Mouse (Mus musculus): ENCODE measurements around the gene Slc25a36. TPM values are rescaled to one million over a fixed set of nuclear protein-coding genes. Genes with fewer than 3 reads are reported as not detected.
A peak's percentile ranks its signal among the peaks of the same experiment; 100 is the strongest.

Slc25a36 gene
- total and polyA plus RNA-seq, 3 experiments: 6.9 to 425 (median 143) TPM

DNA sequence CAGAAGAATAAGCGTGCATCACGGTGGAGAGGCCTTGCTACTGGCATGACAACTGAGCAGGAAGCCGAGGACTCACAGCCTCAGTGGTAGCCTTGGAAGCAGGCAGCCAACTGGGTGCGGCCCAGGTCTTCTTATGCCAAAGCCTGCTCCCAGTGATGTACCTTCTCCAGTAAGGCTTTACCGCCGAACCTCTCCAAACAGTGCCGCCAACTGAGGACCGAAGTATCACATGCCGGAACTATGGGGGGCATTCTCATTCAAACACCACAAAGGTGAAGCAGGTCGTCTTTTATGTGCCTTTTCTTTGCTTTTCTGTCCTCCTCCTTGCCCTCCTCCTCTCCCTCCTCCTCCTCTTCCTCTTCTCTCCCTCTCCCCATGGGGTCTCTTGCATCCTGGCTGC lies 3.3 kb upstream of the Slc25a36 start:
- Histone ChIP-seq H3K36me3 (replicated peaks) (no peaks in the 10 kb centered on the region), H3K27me3 (ENCODE audit: insufficient read depth, low read length) (peaks cover 6% of the 10 kb centered on the region; the same call in 1 of the 2 replicates), H3K9me3 (replicated peaks) (no peaks in the 10 kb centered on the region), H3K4me1 (ENCODE audit: insufficient read depth, low read depth, low read length) (peaks cover 27% of the 10 kb centered on the region), H3K4me3 (ENCODE audit: low read depth, low read length) (no peak overlapping the region)
- TF ChIP-seq TAL1 (conservative IDR thresholded peaks at IDR 0.05; ENCODE audit: low read depth, low read length): no peak
- TF ChIP-seq POLR2AphosphoS5 (IDR thresholded peaks at IDR 0.05; ENCODE audit: insufficient replicate concordance, low read depth, low read length): no peak
- no peak for TF ChIP-seq CTCF (IDR thresholded peaks at IDR 0.05; ENCODE audit: low read depth, low read length)
- TF ChIP-seq GATA2 (IDR thresholded peaks at IDR 0.05; ENCODE audit: borderline replicate concordance, low read depth, low read length): no peak
- no peak for TF ChIP-seq GATA1 (IDR thresholded peaks at IDR 0.05; ENCODE audit: borderline replicate concordance, low read length)
- DNase-seq (ENCODE audit: low spot score) (no peak), ATAC-seq (ENCODE audit: extremely low read depth, insufficient number of reproducible peaks, low FRiP score, poor library complexity, severe bottlenecking) (no peak)

DNA sequence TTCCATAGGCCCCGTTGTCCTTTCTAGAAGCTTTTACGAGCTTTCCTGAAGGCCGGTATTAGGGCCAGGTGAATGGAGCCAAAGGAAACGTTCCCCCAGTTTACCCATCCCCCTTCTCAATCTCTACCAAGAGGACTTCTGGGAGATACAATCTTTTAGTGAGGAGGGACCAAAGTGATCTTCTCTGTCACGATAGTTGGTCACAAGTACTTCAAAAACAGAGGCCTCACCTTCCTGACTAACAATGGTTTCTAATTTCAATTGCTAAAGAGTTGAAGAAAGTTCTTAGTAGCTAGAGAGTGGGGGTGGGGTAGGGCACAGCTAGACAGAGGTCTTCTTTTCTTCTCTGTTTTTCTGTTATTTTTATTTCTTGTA lies 2.6 kb upstream of the Slc25a36 start:
- no peaks in the 10 kb centered on the region for H3K9me3 ChIP-seq (replicated peaks)
- H3K27me3 ChIP-seq (ENCODE audit: insufficient read depth, low read length): peaks cover 6% of the 10 kb centered on the region; the same call in 1 of the 2 replicates
- DNase-seq (ENCODE audit: low spot score): no peak
- no peak for ATAC-seq (ENCODE audit: extremely low read depth, insufficient number of reproducible peaks, low FRiP score, poor library complexity, severe bottlenecking)
- peaks cover 33% of the 10 kb centered on the region for H3K4me1 ChIP-seq (ENCODE audit: insufficient read depth, low read depth, low read length)
- TF ChIP-seq CTCF (IDR thresholded peaks at IDR 0.05; ENCODE audit: low read depth, low read length): no peak
- no peak for TF ChIP-seq POLR2AphosphoS5 (IDR thresholded peaks at IDR 0.05; ENCODE audit: insufficient replicate concordance, low read depth, low read length)
- no peak for TF ChIP-seq TAL1 (conservative IDR thresholded peaks at IDR 0.05; ENCODE audit: low read depth, low read length)
- TF ChIP-seq GATA2 (IDR thresholded peaks at IDR 0.05; ENCODE audit: borderline replicate concordance, low read depth, low read length): no peak
- no peak for TF ChIP-seq GATA1 (IDR thresholded peaks at IDR 0.05; ENCODE audit: borderline replicate concordance, low read length)
- no peak overlapping the region for H3K4me3 ChIP-seq (ENCODE audit: low read depth, low read length)
- peaks cover 3% of the 10 kb centered on the region for H3K36me3 ChIP-seq (replicated peaks)

DNA sequence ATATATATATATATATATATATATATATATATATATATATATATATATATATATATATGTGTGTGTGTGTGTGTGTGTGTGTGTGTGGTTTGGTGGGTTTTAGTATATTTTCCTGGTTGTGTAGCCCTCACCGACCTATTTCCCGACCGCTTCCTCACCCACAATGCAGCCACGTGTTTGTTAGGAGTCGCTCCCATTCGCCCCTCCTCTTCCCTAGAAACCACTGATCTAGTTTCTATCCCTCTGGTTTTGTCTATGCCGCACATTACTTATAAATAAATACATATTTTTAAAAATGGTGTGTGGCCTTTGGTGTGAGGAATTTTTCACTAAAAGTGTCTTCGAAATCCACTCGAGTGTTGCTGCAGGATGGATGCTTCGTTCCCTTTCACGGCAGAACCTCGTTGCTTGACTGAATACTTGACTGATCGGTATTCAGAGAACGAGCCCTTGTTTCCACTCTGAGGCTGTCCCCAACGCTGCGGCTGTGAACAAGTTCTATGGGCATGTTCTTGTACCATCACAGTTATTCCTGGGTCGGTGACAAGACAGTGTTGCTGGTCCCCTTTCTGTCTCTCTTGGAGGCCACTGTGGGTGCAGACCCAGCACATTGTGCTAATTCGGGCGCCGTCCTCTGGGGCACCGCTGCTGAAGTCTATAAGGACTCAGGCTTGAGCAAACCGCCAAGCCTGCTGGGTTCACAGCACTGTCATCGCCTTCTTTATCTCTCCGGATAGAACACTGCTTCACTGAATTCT lies 2.0 kb upstream of the Slc25a36 start:
- no peak for TF ChIP-seq GATA2 (IDR thresholded peaks at IDR 0.05; ENCODE audit: borderline replicate concordance, low read depth, low read length)
- no peak for TF ChIP-seq CTCF (IDR thresholded peaks at IDR 0.05; ENCODE audit: low read depth, low read length)
- no peak for TF ChIP-seq POLR2AphosphoS5 (IDR thresholded peaks at IDR 0.05; ENCODE audit: insufficient replicate concordance, low read depth, low read length)
- no peak for TF ChIP-seq TAL1 (conservative IDR thresholded peaks at IDR 0.05; ENCODE audit: low read depth, low read length)
- TF ChIP-seq GATA1 (IDR thresholded peaks at IDR 0.05; ENCODE audit: borderline replicate concordance, low read length): no peak
- no peaks in the 10 kb centered on the region for H3K9me3 ChIP-seq (replicated peaks)
- no peak overlapping the region for H3K4me3 ChIP-seq (ENCODE audit: low read depth, low read length)
- peaks cover 3% of the 10 kb centered on the region for H3K36me3 ChIP-seq (replicated peaks)
- DNase-seq (ENCODE audit: low spot score): no peak
- peaks cover 33% of the 10 kb centered on the region for H3K4me1 ChIP-seq (ENCODE audit: insufficient read depth, low read depth, low read length)
- ATAC-seq (ENCODE audit: extremely low read depth, insufficient number of reproducible peaks, low FRiP score, poor library complexity, severe bottlenecking): no peak
- peaks cover 6% of the 10 kb centered on the region; the same call in 1 of the 2 replicates for H3K27me3 ChIP-seq (ENCODE audit: insufficient read depth, low read length)

DNA sequence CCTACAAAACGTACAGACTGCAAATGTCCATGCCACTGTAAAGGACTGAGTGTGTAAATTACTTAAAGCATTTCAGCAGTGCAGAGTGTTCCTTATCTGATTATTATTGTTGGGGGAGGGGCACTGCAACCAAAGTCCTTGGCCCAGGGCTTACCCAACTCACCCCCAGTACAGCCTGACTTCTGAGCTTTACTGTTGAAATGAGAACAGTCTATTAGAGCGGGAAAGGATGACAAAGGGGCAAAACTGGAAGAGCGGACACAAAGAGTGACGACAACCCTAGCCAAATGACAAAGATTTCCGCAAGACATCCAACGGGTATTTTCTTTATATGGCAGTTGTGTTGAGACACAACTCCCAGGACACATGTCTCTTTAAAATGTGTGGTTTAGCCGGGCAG lies 1.3 kb upstream of the Slc25a36 start:
- TF ChIP-seq CTCF (IDR thresholded peaks at IDR 0.05; ENCODE audit: low read depth, low read length): no peak
- no peak for TF ChIP-seq TAL1 (conservative IDR thresholded peaks at IDR 0.05; ENCODE audit: low read depth, low read length)
- TF ChIP-seq POLR2AphosphoS5 (IDR thresholded peaks at IDR 0.05; ENCODE audit: insufficient replicate concordance, low read depth, low read length): no peak
- TF ChIP-seq GATA2 (IDR thresholded peaks at IDR 0.05; ENCODE audit: borderline replicate concordance, low read depth, low read length): no peak
- Histone ChIP-seq H3K27me3 (ENCODE audit: insufficient read depth, low read length) (peaks cover 4% of the 10 kb centered on the region; the same call in 1 of the 2 replicates), H3K4me1 (ENCODE audit: insufficient read depth, low read depth, low read length) (peaks cover 38% of the 10 kb centered on the region), H3K4me3 (ENCODE audit: low read depth, low read length) (no peak overlapping the region), H3K9me3 (replicated peaks) (no peaks in the 10 kb centered on the region), H3K36me3 (replicated peaks) (peaks cover 8% of the 10 kb centered on the region)
- DNase-seq (ENCODE audit: low spot score): no peak
- ATAC-seq (ENCODE audit: extremely low read depth, insufficient number of reproducible peaks, low FRiP score, poor library complexity, severe bottlenecking): no peak

DNA sequence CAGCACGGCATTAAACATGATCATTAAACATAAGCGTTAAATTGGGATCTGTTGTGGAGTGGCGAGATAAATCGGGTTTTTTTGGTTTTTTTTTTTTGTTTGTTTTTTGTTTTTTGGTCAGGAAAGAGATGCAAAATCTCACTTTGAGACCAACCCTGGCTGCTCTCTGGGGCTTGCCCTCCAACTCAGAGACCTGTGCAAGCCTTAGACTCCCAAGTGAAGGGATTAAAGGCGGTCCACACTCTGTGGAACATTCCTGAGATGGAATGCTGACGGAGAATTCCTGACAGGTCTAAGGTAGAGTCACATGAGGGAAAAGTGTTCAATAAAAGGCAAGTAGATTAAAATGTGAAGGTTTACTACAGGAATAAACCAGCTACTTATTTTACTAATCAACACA lies 549 bp upstream of the Slc25a36 start:
- peaks cover 2% of the 10 kb centered on the region; the same call in 1 of the 2 replicates for H3K27me3 ChIP-seq (ENCODE audit: insufficient read depth, low read length)
- no peak for TF ChIP-seq GATA2 (IDR thresholded peaks at IDR 0.05; ENCODE audit: borderline replicate concordance, low read depth, low read length)
- TF ChIP-seq CTCF (IDR thresholded peaks at IDR 0.05; ENCODE audit: low read depth, low read length): no peak
- no peak for TF ChIP-seq TAL1 (conservative IDR thresholded peaks at IDR 0.05; ENCODE audit: low read depth, low read length)
- TF ChIP-seq GATA1 (IDR thresholded peaks at IDR 0.05; ENCODE audit: borderline replicate concordance, low read length): no peak
- no peak for TF ChIP-seq POLR2AphosphoS5 (IDR thresholded peaks at IDR 0.05; ENCODE audit: insufficient replicate concordance, low read depth, low read length)
- ATAC-seq (ENCODE audit: extremely low read depth, insufficient number of reproducible peaks, low FRiP score, poor library complexity, severe bottlenecking) (no peak), DNase-seq (ENCODE audit: low spot score) (peak; percentile 13)
- peak overlapping the region; percentile 99 for H3K4me3 ChIP-seq (ENCODE audit: low read depth, low read length)
- peaks cover 11% of the 10 kb centered on the region for H3K36me3 ChIP-seq (replicated peaks)
- peaks cover 41% of the 10 kb centered on the region for H3K4me1 ChIP-seq (ENCODE audit: insufficient read depth, low read depth, low read length)
- H3K9me3 ChIP-seq (replicated peaks): no peaks in the 10 kb centered on the region

DNA sequence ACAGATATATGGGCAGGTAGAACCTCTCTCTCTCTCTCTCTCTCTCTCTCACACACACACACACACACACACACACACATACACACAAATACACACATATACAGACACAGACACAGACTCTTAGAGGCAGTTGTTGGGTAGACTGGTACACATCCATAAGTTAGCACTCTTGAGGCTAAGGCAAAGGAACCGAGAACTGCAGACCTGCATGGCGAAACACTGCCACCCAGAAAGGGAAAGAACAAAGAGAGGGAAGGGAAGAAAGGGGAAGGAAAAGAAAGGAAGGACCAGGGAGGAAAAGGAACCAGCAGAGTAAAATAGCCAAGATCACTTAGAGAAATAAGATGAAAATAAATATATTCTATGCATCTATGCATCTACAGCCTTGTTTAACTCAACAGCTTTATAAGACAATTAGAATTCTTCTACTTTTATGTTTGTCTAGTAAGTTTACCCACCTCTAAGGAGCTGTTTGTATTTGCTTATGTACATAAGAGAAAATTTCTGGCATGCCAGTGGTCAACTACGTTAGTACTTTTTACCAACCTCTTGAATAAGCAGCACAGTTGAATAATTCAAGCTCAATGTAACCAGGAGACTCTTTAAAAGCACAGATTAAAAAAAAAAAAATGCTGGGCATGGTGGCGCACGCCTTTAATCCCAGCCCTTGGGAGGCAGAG lies 4.3 kb downstream of the Slc25a36 start:
- TF ChIP-seq POLR2AphosphoS5 (IDR thresholded peaks at IDR 0.05; ENCODE audit: insufficient replicate concordance, low read depth, low read length) (no peak), GATA1 (IDR thresholded peaks at IDR 0.05; ENCODE audit: borderline replicate concordance, low read length) (no peak), CTCF (IDR thresholded peaks at IDR 0.05; ENCODE audit: low read depth, low read length) (no peak), GATA2 (IDR thresholded peaks at IDR 0.05; ENCODE audit: borderline replicate concordance, low read depth, low read length) (no peak), TAL1 (conservative IDR thresholded peaks at IDR 0.05; ENCODE audit: low read depth, low read length) (no peak)
- no peak for DNase-seq (ENCODE audit: low spot score)
- Histone ChIP-seq H3K4me1 (ENCODE audit: insufficient read depth, low read depth, low read length) (peaks cover 57% of the 10 kb centered on the region), H3K9me3 (replicated peaks) (no peaks in the 10 kb centered on the region), H3K4me3 (ENCODE audit: low read depth, low read length) (no peak overlapping the region), H3K27me3 (ENCODE audit: insufficient read depth, low read length) (no peaks in the 10 kb centered on the region), H3K36me3 (replicated peaks) (peaks cover 24% of the 10 kb centered on the region)
- ATAC-seq (ENCODE audit: extremely low read depth, insufficient number of reproducible peaks, low FRiP score, poor library complexity, severe bottlenecking): no peak
